Mouse (Mus musculus): ENCODE results near the gene Sh3kbp1. TPM values are rescaled to one million over a fixed set of nuclear protein-coding genes. Genes with fewer than 3 reads are reported as not detected.
"Not testable (repeated sequence)": the region's sequence is repeated elsewhere in the genome, so short reads cannot be mapped to it uniquely, and the experiment has no call there.

The Sh3kbp1 gene
- 100 to 1,000 TPM; 101 to 216 (median 151) TPM for total RNA-seq (2018; cell fraction: chromatin; rRNA removed)
- total RNA-seq (2018; cell fraction: cytosol; rRNA removed): 100 to 1,000 TPM in 9 of 26 experiments, 10 to 100 TPM in 17; 85.4 to 121 (median 97.6) TPM
- total RNA-seq (2018; cell fraction: nucleus; rRNA removed): 100 to 1,000 TPM in 4 of 26 experiments, 10 to 100 TPM in 22; 55.6 to 153 (median 76.5) TPM
- 63.0 to 196 TPM (median 68.4 TPM) in 3 replicates for polyA plus RNA-seq (2018)

GRCm38 (mm10) chrX:159626907-159627587 is at the start of gene Sh3kbp1:
Gene Sh3kbp1 (plus strand): TSS chrX:159627272.
- Histone ChIP-seq H3K36me3 (ENCODE audit: inconsistent target) (no peaks in the 10 kb centered on the region), H3K4me3 (ENCODE audit: inconsistent target) (peak within 1 kb of the TSS; percentile 68), H3K79me2 (ENCODE audit: inconsistent target) (peaks cover 44% of the 10 kb centered on the region), H3K27ac (peak within 1 kb of the TSS; percentile 75)
- WGBS (ENCODE audit: missing documents): 19% methylated on average over 36 of the region's 60 CpGs

- not testable (repeated sequence) for H3K79me2 ChIP-seq (ENCODE audit: inconsistent target); H3K4me3 ChIP-seq (ENCODE audit: inconsistent target); H3K27ac ChIP-seq; H3K36me3 ChIP-seq (ENCODE audit: inconsistent target)
- WGBS (ENCODE audit: missing documents): 84% methylated on average over 7 of the region's 7 CpGs
Measured at GRCm38 (mm10) chrX:159584738-159585137, 42.3 kb upstream of the Sh3kbp1 start.

GRCm38 (mm10) chrX:159591633-159592032 is 35.4 kb upstream of the Sh3kbp1 start:
- no peaks in the 10 kb centered on the region for H3K36me3 ChIP-seq (ENCODE audit: inconsistent target)
- 50% methylated on average over 1 of the region's 1 CpGs for WGBS (ENCODE audit: missing documents)
- no peak overlapping the region for H3K4me3 ChIP-seq (ENCODE audit: inconsistent target)
- H3K27ac ChIP-seq: no peak overlapping the region
- no peaks in the 10 kb centered on the region for H3K79me2 ChIP-seq (ENCODE audit: inconsistent target)

- no peaks in the 10 kb centered on the region for H3K36me3 ChIP-seq (ENCODE audit: inconsistent target)
- H3K4me3 ChIP-seq (ENCODE audit: inconsistent target): no peak overlapping the region
- H3K27ac ChIP-seq: no peak overlapping the region
- WGBS (ENCODE audit: missing documents): 92% methylated on average over 1 of the region's 1 CpGs
- no peaks in the 10 kb centered on the region for H3K79me2 ChIP-seq (ENCODE audit: inconsistent target)
Measured at GRCm38 (mm10) chrX:159597502-159597901, 29.6 kb upstream of the Sh3kbp1 start.

GRCm38 (mm10) chrX:159604832-159605231 is 22.2 kb upstream of the Sh3kbp1 start:
- 93% methylated on average over 2 of the region's 2 CpGs for WGBS (ENCODE audit: missing documents)
- Histone ChIP-seq H3K4me3 (ENCODE audit: inconsistent target) (no peak overlapping the region), H3K79me2 (ENCODE audit: inconsistent target) (no peaks in the 10 kb centered on the region), H3K27ac (no peak overlapping the region), H3K36me3 (ENCODE audit: inconsistent target) (no peaks in the 10 kb centered on the region)

- no peaks in the 10 kb centered on the region for H3K79me2 ChIP-seq (ENCODE audit: inconsistent target)
- WGBS (ENCODE audit: missing documents): 52% methylated on average over 6 of the region's 6 CpGs
- H3K27ac ChIP-seq: no peak overlapping the region
- no peak overlapping the region for H3K4me3 ChIP-seq (ENCODE audit: inconsistent target)
- no peaks in the 10 kb centered on the region for H3K36me3 ChIP-seq (ENCODE audit: inconsistent target)
Measured at GRCm38 (mm10) chrX:159606936-159607335, 20.1 kb upstream of the Sh3kbp1 start.

- no peak overlapping the region for H3K27ac ChIP-seq
- WGBS (ENCODE audit: missing documents): 16% methylated on average over 10 of the region's 12 CpGs
- H3K36me3 ChIP-seq (ENCODE audit: inconsistent target): no peaks in the 10 kb centered on the region
- peaks cover 37% of the 10 kb centered on the region for H3K79me2 ChIP-seq (ENCODE audit: inconsistent target)
- no peak overlapping the region; the same call in 1 of the 2 replicates for H3K4me3 ChIP-seq (ENCODE audit: inconsistent target)
Measured at GRCm38 (mm10) chrX:159626208-159626906, 715 bp upstream of the Sh3kbp1 start.

- H3K79me2 ChIP-seq (ENCODE audit: inconsistent target): peaks cover 52% of the 10 kb centered on the region
- H3K36me3 ChIP-seq (ENCODE audit: inconsistent target): no peaks in the 10 kb centered on the region
- 25% methylated on average over 56 of the region's 56 CpGs for WGBS (ENCODE audit: missing documents)
- peak overlapping the region; percentile 68 for H3K4me3 ChIP-seq (ENCODE audit: inconsistent target)
- peak overlapping the region; percentile 75 for H3K27ac ChIP-seq
Measured at GRCm38 (mm10) chrX:159627588-159628566, 805 bp downstream of the Sh3kbp1 start.

GRCm38 (mm10) chrX:159628629-159629028 is 1.6 kb downstream of the Sh3kbp1 start:
- peak overlapping the region; percentile 68 for H3K4me3 ChIP-seq (ENCODE audit: inconsistent target)
- peaks cover 60% of the 10 kb centered on the region for H3K79me2 ChIP-seq (ENCODE audit: inconsistent target)
- 45% methylated on average over 3 of the region's 4 CpGs for WGBS (ENCODE audit: missing documents)
- H3K27ac ChIP-seq: peak overlapping the region; percentile 75
- no peaks in the 10 kb centered on the region for H3K36me3 ChIP-seq (ENCODE audit: inconsistent target)

- H3K4me3 ChIP-seq (ENCODE audit: inconsistent target): no peak overlapping the region
- peaks cover 65% of the 10 kb centered on the region for H3K79me2 ChIP-seq (ENCODE audit: inconsistent target)
- WGBS (ENCODE audit: missing documents): 44% methylated on average over 2 of the region's 2 CpGs
- H3K27ac ChIP-seq: 0 out of 2 replicates have a peak overlapping the region, but pooled peaks have one; percentile 75
- H3K36me3 ChIP-seq (ENCODE audit: inconsistent target): no peaks in the 10 kb centered on the region
Measured at GRCm38 (mm10) chrX:159629203-159629602, 2.1 kb downstream of the Sh3kbp1 start.

GRCm38 (mm10) chrX:159638500-159639227 is 11.6 kb downstream of the Sh3kbp1 start:
- 38% methylated on average over 4 of the region's 4 CpGs for WGBS (ENCODE audit: missing documents)
- peak overlapping the region; percentile 57 for H3K27ac ChIP-seq
- H3K4me3 ChIP-seq (ENCODE audit: inconsistent target): no peak overlapping the region

GRCm38 (mm10) chrX:159639991-159640390 is 12.9 kb downstream of the Sh3kbp1 start:
- 73% methylated on average over 4 of the region's 4 CpGs for WGBS (ENCODE audit: missing documents)
- H3K79me2 ChIP-seq (ENCODE audit: inconsistent target): peaks cover 86% of the 10 kb centered on the region
- H3K4me3 ChIP-seq (ENCODE audit: inconsistent target): no peak overlapping the region
- H3K36me3 ChIP-seq (ENCODE audit: inconsistent target): no peaks in the 10 kb centered on the region
- 0 out of 2 replicates have a peak overlapping the region, but pooled peaks have one; percentile 10 for H3K27ac ChIP-seq

More at GRCm38 (mm10) chrX:159638500-159639227, 11.6 kb downstream of the Sh3kbp1 start:
- H3K79me2 ChIP-seq (ENCODE audit: inconsistent target): peaks cover 86% of the 10 kb centered on the region
- H3K36me3 ChIP-seq (ENCODE audit: inconsistent target): no peaks in the 10 kb centered on the region

GRCm38 (mm10) chrX:159645314-159645713 is 18.2 kb downstream of the Sh3kbp1 start:
- H3K4me3 ChIP-seq (ENCODE audit: inconsistent target): no peak overlapping the region
- WGBS (ENCODE audit: missing documents): 53% methylated on average over 2 of the region's 3 CpGs
- H3K36me3 ChIP-seq (ENCODE audit: inconsistent target): no peaks in the 10 kb centered on the region
- peak overlapping the region; percentile 57 for H3K27ac ChIP-seq
- H3K79me2 ChIP-seq (ENCODE audit: inconsistent target): peaks cover 85% of the 10 kb centered on the region

All from macrophage (primary cell).